24 mouse cellular contexts compared by ENCODE assay signal in genomic region chr6:28733884-28734647, GRCm38 (mm10).
DNase-seq lines count a peak whose midpoint lies in the region; ATAC-seq lines count a peak whose summit lies in the region.
"Had no signal": no experiment of that assay in that cellular context is flagged by ENCODE, and none has a peak within 500 bp of the region (broad histone marks: within the 10 kb centered on the region; RNA-seq: fewer than 3 reads in every experiment).

No protein-coding gene starts in this region.

- 52% methylated on average over 5 of the region's 5 CpGs for WGBS in lung, embryonic 16.5 days
- WGBS in intestine, embryonic 16.5 days: 72% methylated on average over 5 of the region's 5 CpGs

- peak; percentile 68 for ATAC-seq in lung, embryonic 16.5 days (ENCODE audit: low read depth)
- peak; percentile 38; the same call in 1 of the 2 replicates for ATAC-seq in intestine, embryonic 16.5 days
- ATAC-seq: forebrain, embryonic 16.5 days had no signal

- H3K4me1 ChIP-seq in lung, embryonic 16.5 days (replicated peaks; ENCODE audit: control insufficient read depth, insufficient read depth, low read length): peaks cover 8% of the 10 kb centered on the region
- 0 out of 2 replicates have a peak, but pooled peaks cover 3% of the 10 kb centered on the region for H3K4me1 ChIP-seq in intestine, embryonic 16.5 days (ENCODE audit: control insufficient read depth, insufficient read depth, low read length)

- no peak for DNase-seq in lung, postnatal 4 days
- peak; percentile 16 for DNase-seq in adipocyte (ENCODE audit: low spot score)
- peak; percentile 78 for DNase-seq in lung, postnatal 36 days
- DNase-seq in ovary, postnatal 14 days (ENCODE audit: low spot score): no peak
- DNase-seq in right cerebral cortex, postnatal 4 days: no peak
- DNase-seq: adrenal gland, postnatal 25 days; cerebellum, adult 11 months; cerebellum, postnatal 10 days; gastrocnemius, postnatal 25 days; heart, postnatal 10 days; layer of hippocampus, postnatal 36 days; right cerebral cortex, adult 18-20 months; thymus, adult 18-20 months had no signal

- no peaks in the 10 kb centered on the region for H3K9me3 ChIP-seq in lung, embryonic 16.5 days (ENCODE audit: control insufficient read depth, low read length)
- no peaks in the 10 kb centered on the region for H3K9me3 ChIP-seq in intestine, embryonic 16.5 days (ENCODE audit: control insufficient read depth, low read length)
- H3K9me3 ChIP-seq: embryonic facial prominence, embryonic 12.5 days; kidney, embryonic 15.5 days; limb, embryonic 13.5 days; neural tube, embryonic 12.5 days had no signal

- H3K27ac ChIP-seq in lung, embryonic 16.5 days (ENCODE audit: low read length): no peak overlapping the region
- H3K27ac ChIP-seq in intestine, embryonic 16.5 days (ENCODE audit: low read length): no peak overlapping the region
- H3K27ac ChIP-seq: embryonic facial prominence, embryonic 12.5 days; kidney, embryonic 15.5 days; limb, embryonic 13.5 days; macrophage; neural tube, embryonic 12.5 days had no signal

- no peaks in the 10 kb centered on the region for H3K36me3 ChIP-seq in lung, embryonic 16.5 days (ENCODE audit: control insufficient read depth, insufficient read depth, low read length)
- H3K36me3 ChIP-seq in intestine, embryonic 16.5 days (ENCODE audit: control insufficient read depth, insufficient read depth, low read length): no peaks in the 10 kb centered on the region
- H3K36me3 ChIP-seq: embryonic facial prominence, embryonic 12.5 days; kidney, embryonic 15.5 days; limb, embryonic 13.5 days; neural tube, embryonic 12.5 days had no signal

- H3K4me2 ChIP-seq in lung, embryonic 16.5 days (ENCODE audit: low read depth, low read length): no peak overlapping the region
- no peak overlapping the region for H3K4me2 ChIP-seq in intestine, embryonic 16.5 days (ENCODE audit: low read depth, low read length)
- H3K4me2 ChIP-seq: embryonic facial prominence, embryonic 12.5 days; heart, embryonic 11.5 days; kidney, embryonic 15.5 days; limb, embryonic 13.5 days; midbrain, embryonic 11.5 days; neural tube, embryonic 12.5 days had no signal

- no peaks in the 10 kb centered on the region for H3K27me3 ChIP-seq in lung, embryonic 16.5 days (ENCODE audit: control insufficient read depth, insufficient read depth, low read depth, low read length)
- no peaks in the 10 kb centered on the region for H3K27me3 ChIP-seq in intestine, embryonic 16.5 days (replicated peaks; ENCODE audit: control insufficient read depth, insufficient read depth, low read length)
- H3K27me3 ChIP-seq: embryonic facial prominence, embryonic 12.5 days; kidney, embryonic 15.5 days; limb, embryonic 13.5 days; neural tube, embryonic 12.5 days had no signal

- H3K9ac ChIP-seq in lung, embryonic 16.5 days (ENCODE audit: low read length): no peak overlapping the region
- H3K9ac ChIP-seq in intestine, embryonic 16.5 days (ENCODE audit: low read depth, low read length): no peak overlapping the region
- H3K9ac ChIP-seq: embryonic facial prominence, embryonic 12.5 days; kidney, embryonic 15.5 days; limb, embryonic 13.5 days; neural tube, embryonic 12.5 days had no signal

- no peak overlapping the region for H3K4me3 ChIP-seq in lung, embryonic 16.5 days (ENCODE audit: low read length)
- no peak overlapping the region for H3K4me3 ChIP-seq in intestine, embryonic 16.5 days (ENCODE audit: low read length)
- H3K4me3 ChIP-seq: embryonic facial prominence, embryonic 12.5 days; erythroblast, embryonic 14.5 days; kidney, embryonic 15.5 days; limb, embryonic 13.5 days; neural tube, embryonic 12.5 days had no signal

Comparison
In these comparisons a context has a peak if more than half of its experiments do, and no peak if none do; other contexts are left out.
1. DNase-seq: peak in adipocyte (single experiment) and lung, postnatal 36 days (single experiment); none in lung, postnatal 4 days (0 of 2), ovary, postnatal 14 days (single experiment) and right cerebral cortex, postnatal 4 days (single experiment).